Mouse (Mus musculus) frontal cortex, postnatal 10 days (tissue): ENCODE measurements at regions not wholly inside any gene's neighbourhood (a gene's known extent, or its start where the extent isn't known, plus 50 kb on each side); places are given as distances from the start of the nearest gene placed in this dataset.
"Not testable (repeated sequence)": the region's sequence is repeated elsewhere in the genome, so short reads cannot be mapped to it uniquely, and the experiment has no call there.

Experiments used
- DNase-seq, 2 experiments: peaks; one replicate each; pipeline ENCODE4 v3.0.0; 2022; ENCODE audit warnings: low spot score in 2 of 2, mixed read lengths in 1 of 2

DNA sequence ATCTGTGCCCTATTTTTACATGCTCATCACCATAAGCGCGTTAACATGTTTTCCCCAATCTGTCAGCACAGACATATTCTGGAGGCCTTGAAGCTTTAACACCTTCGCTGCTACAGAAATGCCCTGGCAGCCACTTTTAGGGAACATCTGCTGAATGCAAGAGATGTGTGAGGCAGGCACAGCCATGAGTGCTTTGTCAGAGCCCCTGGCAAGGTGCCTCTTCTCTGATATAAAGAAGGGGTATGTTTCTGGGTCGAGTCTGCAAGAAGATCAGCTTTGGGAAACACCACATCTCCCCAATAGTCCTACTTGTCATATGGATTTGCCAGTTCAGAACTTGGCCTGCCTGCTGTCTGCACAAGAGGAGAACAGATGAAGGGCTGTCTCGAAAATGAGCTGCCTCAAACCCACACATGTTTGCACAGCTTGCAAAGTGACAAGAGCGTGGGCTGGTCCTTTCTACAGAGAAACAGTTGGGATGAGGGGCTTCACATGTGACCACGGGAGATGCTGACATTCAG lies 1263.3 kb upstream of the Klhl29 start:
- DNase-seq, result peak; percentile 65 to 81

DNA sequence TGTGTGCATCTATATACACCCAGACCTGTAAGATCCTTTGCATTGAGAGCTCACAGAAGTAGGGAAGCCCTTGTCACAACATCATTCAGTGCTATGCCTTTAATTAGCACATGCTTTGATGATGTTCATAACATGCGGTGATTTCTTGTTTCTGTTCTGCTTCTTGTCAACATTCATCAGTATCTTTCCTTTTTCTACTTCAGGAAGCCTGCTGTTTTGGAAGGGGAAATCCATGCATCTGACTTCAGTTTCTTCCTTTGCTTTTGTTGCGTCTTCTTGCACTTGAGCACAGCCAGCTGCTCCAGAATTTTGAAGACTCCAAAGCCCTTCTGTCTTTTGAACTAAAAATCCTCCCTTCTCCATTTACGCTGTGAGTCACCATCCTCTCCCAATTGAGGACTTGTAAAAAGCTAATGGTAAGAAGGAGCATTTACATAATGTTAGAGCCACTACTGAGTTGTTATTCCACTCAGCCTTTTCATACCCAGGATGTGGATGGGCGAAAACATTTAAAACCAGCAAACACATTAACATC lies 1262.4 kb upstream of the Klhl29 start:
- DNase-seq, result peak; percentile 8 to 17

DNA sequence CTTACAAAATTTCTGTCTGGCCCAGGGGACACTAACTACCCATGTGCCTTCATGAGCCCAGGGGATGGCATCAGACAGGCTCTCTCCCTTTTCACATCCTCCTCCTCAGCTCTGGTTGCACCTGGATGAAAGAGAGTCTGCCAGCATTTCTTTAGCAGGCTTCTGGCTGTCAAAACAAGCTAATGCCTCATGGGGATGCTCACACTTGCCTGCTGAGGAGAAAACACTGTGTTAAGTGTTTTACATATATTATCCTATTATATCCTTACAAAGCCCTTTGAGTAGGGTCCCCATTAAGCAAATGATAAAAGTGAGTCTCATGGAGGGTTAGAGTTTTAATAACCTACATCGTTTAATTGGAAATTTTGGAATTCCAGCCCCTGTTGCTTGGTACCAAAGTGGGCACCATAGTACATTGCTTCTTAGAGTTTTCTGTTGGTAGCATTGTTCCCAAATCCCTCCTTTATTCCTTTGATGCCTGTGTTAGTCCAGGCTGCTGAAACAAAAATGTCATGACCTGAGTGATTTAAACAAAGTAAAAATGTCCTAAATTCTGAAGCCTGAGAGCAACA lies 1247.2 kb upstream of the Klhl29 start:
- DNase-seq, result no peak

DNA sequence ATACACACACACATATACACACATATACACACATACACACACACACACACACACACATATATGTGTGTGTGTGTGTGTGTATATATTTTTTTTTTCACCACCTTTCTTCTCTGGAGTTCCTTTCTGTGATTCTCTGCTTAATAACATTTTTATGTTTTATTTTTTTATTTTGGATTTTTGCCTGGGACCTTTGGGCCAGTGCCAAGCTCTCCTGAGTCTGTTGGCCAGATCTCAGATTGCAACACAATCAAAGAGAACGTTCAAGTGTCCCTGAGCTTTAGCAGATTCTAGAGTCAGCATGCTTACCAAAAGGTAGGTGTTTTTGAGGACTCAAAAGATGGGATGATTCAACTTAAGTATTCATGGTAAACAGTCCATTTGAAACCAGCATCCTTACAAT lies 1225.6 kb upstream of the Klhl29 start:
- DNase-seq, result no peak

GRCm38 (mm10) chr12:6595484-6595883 lies 1220.0 kb upstream of the Klhl29 start:
- DNase-seq, result not testable (repeated sequence)

DNA sequence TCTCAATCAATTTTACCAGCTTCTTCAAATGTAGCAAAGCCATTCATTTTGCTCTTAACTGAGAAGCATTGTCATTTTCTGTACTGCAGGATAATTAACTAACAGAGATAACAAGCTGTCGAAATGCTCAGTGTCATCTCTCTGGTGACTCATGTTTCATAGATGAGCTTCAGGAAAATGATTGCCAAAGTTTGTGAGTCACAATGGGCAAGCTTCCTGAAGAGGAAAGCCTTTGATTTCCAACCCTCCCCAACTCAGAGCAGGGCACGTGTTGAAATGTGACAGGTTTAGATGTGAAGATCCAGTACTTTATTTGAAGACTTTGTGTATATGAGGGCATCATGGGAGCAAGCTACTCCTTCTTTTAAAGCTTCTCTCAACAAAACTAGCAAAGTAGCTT lies 1214.7 kb upstream of the Klhl29 start:
- DNase-seq, result no peak

- DNase-seq, result no peak
Measured at GRCm38 (mm10) chr12:6588031-6588701, 1212.7 kb upstream of the Klhl29 start.

DNA sequence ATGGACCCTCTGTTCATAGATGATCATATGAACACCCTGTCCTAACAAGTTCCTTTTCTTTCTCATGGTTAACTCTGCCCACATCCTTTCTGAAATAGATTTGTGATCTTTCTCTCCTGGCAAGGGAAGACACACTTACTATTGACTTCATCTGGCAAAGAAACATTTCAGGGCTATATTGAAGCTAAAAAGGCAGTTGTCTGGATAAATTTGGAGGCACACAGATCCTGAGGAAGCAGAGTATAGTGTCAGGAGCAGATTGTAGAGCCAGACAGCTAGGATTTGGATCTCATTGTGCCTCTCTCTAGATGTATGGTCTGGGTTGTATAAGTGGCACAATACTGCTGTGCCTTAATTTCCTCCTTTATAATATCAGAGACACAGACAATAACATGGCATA lies 1204.7 kb upstream of the Klhl29 start:
- peak in 1 of 2 experiments; percentile 8 for DNase-seq

DNA sequence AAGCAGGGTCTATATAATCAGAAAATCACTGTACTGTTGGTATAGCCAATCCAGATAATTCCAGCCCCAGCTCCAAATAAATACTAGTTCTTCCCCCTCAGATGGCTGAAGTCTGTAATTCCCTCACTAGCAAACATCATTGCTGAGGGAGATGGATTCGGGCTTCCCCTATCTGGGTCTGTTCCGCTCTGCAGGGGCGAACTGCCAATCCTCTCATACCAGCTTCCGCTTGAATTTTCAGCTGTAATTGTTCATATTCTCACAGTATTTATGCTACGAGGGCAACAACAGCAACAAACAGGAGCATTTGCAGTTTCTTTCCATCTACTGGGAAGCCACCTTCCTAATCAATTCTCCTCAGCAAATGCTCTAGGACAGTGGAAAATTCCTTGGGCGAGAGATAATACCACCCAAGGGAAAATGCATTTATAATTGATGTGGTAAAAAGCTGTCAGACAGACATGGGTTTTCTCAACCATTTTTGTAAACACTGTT lies 1201.4 kb upstream of the Klhl29 start:
- DNase-seq, result no peak
